In the genomic region with DNA sequence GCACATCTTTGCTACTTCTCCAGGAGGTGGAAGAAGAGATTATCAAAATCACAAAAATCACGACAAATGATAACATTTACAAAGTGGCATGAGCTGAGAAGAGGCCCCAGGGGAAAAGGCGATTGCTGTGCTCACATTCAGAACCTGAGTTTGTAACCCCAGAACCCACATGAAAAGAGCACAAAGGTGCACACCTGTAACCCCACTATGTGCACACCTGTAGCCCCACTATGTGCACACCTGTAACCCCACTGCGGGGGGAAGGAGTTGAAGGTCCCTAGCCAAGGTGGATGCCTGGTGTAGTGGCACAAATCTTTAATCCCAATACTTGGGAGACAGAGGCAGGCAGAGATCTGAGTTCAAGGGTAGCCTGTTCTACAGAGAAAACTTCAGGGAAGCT, we compare ENCODE assay signal across 8 mouse cellular contexts.
"Had no signal": no experiment of that assay in that cellular context is flagged by ENCODE, and none has a peak within 500 bp of the region (broad histone marks: within the 10 kb centered on the region; RNA-seq: fewer than 3 reads in every experiment).

No protein-coding gene starts in this region.

- H3K36me3 ChIP-seq: midbrain, embryonic 10.5 days; midbrain, embryonic 12.5 days; midbrain, embryonic 15.5 days; neural tube, embryonic 12.5 days; stomach, embryonic 15.5 days had no signal

- H3K4me1 ChIP-seq: midbrain, embryonic 10.5 days; midbrain, embryonic 12.5 days; midbrain, embryonic 15.5 days; neural tube, embryonic 12.5 days; stomach, embryonic 15.5 days had no signal

- DNase-seq: right cerebral cortex, postnatal 14 days had no signal

- H3K4me2 ChIP-seq: lung, embryonic 14.5 days; midbrain, embryonic 12.5 days; midbrain, embryonic 15.5 days; neural tube, embryonic 12.5 days; stomach, embryonic 15.5 days had no signal

- ATAC-seq: midbrain, embryonic 15.5 days had no signal

- H3K9ac ChIP-seq: lung, embryonic 14.5 days; midbrain, embryonic 12.5 days; midbrain, embryonic 15.5 days; neural tube, embryonic 12.5 days; stomach, embryonic 15.5 days had no signal

- H3K27ac ChIP-seq: midbrain, embryonic 10.5 days; midbrain, embryonic 12.5 days; midbrain, embryonic 15.5 days; neural tube, embryonic 12.5 days; stomach, embryonic 15.5 days; stomach, postnatal 0 days had no signal

- H3K9me3 ChIP-seq: midbrain, embryonic 10.5 days; midbrain, embryonic 12.5 days; midbrain, embryonic 15.5 days; neural tube, embryonic 12.5 days; stomach, embryonic 15.5 days had no signal

- H3K4me3 ChIP-seq: midbrain, embryonic 10.5 days; midbrain, embryonic 12.5 days; midbrain, embryonic 15.5 days; neural tube, embryonic 12.5 days; stomach, embryonic 15.5 days had no signal

- H3K27me3 ChIP-seq: midbrain, embryonic 12.5 days; midbrain, embryonic 15.5 days; neural tube, embryonic 12.5 days; stomach, embryonic 15.5 days had no signal
